Mouse (Mus musculus) CH12.LX (cell line): ENCODE data around the gene 1810049J17Rik. TPM values are rescaled to one million over a fixed set of nuclear protein-coding genes. Genes with fewer than 3 reads are reported as not detected.
"Not testable (repeated sequence)": the region's sequence is repeated elsewhere in the genome, so short reads cannot be mapped to it uniquely, and the experiment has no call there.

ENCODE experiments used
- DNase-seq: peaks from one replicate; pipeline ENCODE4 v3.0.0-alpha.2; 2013; ENCODE audit errors: extremely low read depth
- H3K27ac ChIP-seq: 2 replicates; pipeline ENCODE4 v1.5.1; 2012; ENCODE audit warnings: low read depth, mild to moderate bottlenecking, control low read depth, moderate library complexity; ENCODE audit not compliant: insufficient read depth
- H3K27me3 ChIP-seq: replicated peaks from 2 replicates; pipeline ENCODE3; 2012; ENCODE audit warnings: inconsistent platforms
- H3K36me3 ChIP-seq, 2 experiments: replicated peaks in 1 of 2; 2 replicates each; pipeline versions ENCODE3 to v1.6.1; 2012; ENCODE audit warnings: inconsistent platforms in 1 of 2, low read length in 1 of 2, mild to moderate bottlenecking in 1 of 2, mixed read lengths in 1 of 2, moderate library complexity in 1 of 2; ENCODE audit not compliant: control insufficient read depth in 1 of 2, insufficient read depth in 1 of 2
- H3K4me1 ChIP-seq, 2 experiments: 2 replicates each; pipeline ENCODE4 v1.6.1; 2012; ENCODE audit warnings: inconsistent platforms in 1 of 2, moderate library complexity in 1 of 2; ENCODE audit not compliant: insufficient read depth in 2 of 2, control insufficient read depth in 1 of 2
- H3K4me2 ChIP-seq: 2 replicates; pipeline ENCODE4 v1.6.1; 2012; ENCODE audit warnings: low read depth, mild to moderate bottlenecking, control low read depth; ENCODE audit not compliant: poor library complexity, insufficient read depth, severe bottlenecking
- H3K4me3 ChIP-seq, 3 experiments: fragments of 150-350 bp in 1 of 3; sonication (generic) in 1 of 3; replicated peaks in 1 of 3; 2 replicates each; pipeline versions ENCODE3 to v1.5.1; 2011 to 2012; ENCODE audit warnings: low read depth in 2 of 3, low read length in 2 of 3, mild to moderate bottlenecking in 2 of 3, moderate library complexity in 2 of 3, control low read depth in 1 of 3, improper control_type of control experiment in 1 of 3, inconsistent platforms in 1 of 3, mixed read lengths in 1 of 3; ENCODE audit not compliant: poor library complexity in 1 of 3
- H3K79me2 ChIP-seq: replicated peaks from 2 replicates; pipeline ENCODE4 v1.6.1; 2012; ENCODE audit warnings: mild to moderate bottlenecking, moderate library complexity; ENCODE audit not compliant: control insufficient read depth, poor library complexity, insufficient read depth, severe bottlenecking; ENCODE audit errors: extremely low read depth
- H3K9ac ChIP-seq: 2 replicates; pipeline ENCODE4 v1.6.1; 2012; ENCODE audit warnings: low read depth, mild to moderate bottlenecking, control low read depth, moderate library complexity; ENCODE audit not compliant: insufficient read depth
- H3K9me3 ChIP-seq: replicated peaks from 2 replicates; pipeline ENCODE3; 2012; ENCODE audit warnings: low read length, inconsistent platforms, mixed read lengths
- BHLHE40 ChIP-seq: IDR thresholded peaks from 2 replicates; pipeline ENCODE4 v1.6.1; 2011; ENCODE audit warnings: mild to moderate bottlenecking, low read depth, low read length, improper control_type of control experiment
- CHD1 ChIP-seq: IDR thresholded peaks from 2 replicates; pipeline ENCODE4 v1.6.1; 2012; ENCODE audit warnings: low read depth, low read length, improper control_type of control experiment, inconsistent platforms
- CTCF ChIP-seq, 2 experiments: IDR thresholded peaks in 1 of 2; conservative IDR thresholded peaks in 1 of 2; 2 replicates each; pipeline ENCODE4 v1.5.1; 2011 to 2012; ENCODE audit warnings: low read depth in 2 of 2, low read length in 2 of 2, improper control_type of control experiment in 1 of 2, inconsistent platforms in 1 of 2, mild to moderate bottlenecking in 1 of 2, moderate library complexity in 1 of 2
- ELF1 ChIP-seq: IDR thresholded peaks from 2 replicates; pipeline ENCODE4 v1.6.1; 2014; ENCODE audit warnings: low read depth, mild to moderate bottlenecking, inconsistent platforms, low read length, improper control_type of control experiment
- EP300 ChIP-seq: IDR thresholded peaks from 2 replicates; pipeline ENCODE4 v1.6.1; 2011; ENCODE audit warnings: low read length, improper control_type of control experiment
- IRF4 ChIP-seq: IDR thresholded peaks from 2 replicates; pipeline ENCODE4 v1.6.1; 2014; ENCODE audit warnings: low read depth, mild to moderate bottlenecking, inconsistent platforms, low read length, improper control_type of control experiment
- KAT2A ChIP-seq: IDR thresholded peaks from 2 replicates; pipeline ENCODE4 v1.6.1; 2012; ENCODE audit warnings: low read length, improper control_type of control experiment, inconsistent platforms; ENCODE audit not compliant: insufficient replicate concordance
- MAX ChIP-seq: IDR thresholded peaks from 2 replicates; pipeline ENCODE4 v1.6.1; 2011; ENCODE audit warnings: low read length, improper control_type of control experiment
- MXI1 ChIP-seq: IDR thresholded peaks from 2 replicates; pipeline ENCODE4 v1.6.1; 2011; ENCODE audit warnings: mild to moderate bottlenecking, low read depth, low read length, improper control_type of control experiment
- NELFE ChIP-seq: IDR thresholded peaks from 2 replicates; pipeline ENCODE4 v1.6.1; 2011; ENCODE audit warnings: low read depth, low read length, improper control_type of control experiment
- PAX5 ChIP-seq: IDR thresholded peaks from 2 replicates; pipeline ENCODE4 v1.6.1; 2012; ENCODE audit warnings: low read length, inconsistent platforms, mixed read lengths
- POLR2A ChIP-seq: IDR thresholded peaks from 2 replicates; pipeline ENCODE4 v1.6.1; 2011; ENCODE audit warnings: low read depth, mild to moderate bottlenecking, improper control_type of control experiment, low read length
- POLR2AphosphoS2 ChIP-seq: IDR thresholded peaks from 2 replicates; pipeline ENCODE4 v1.6.1; 2011; ENCODE audit warnings: low read depth, low read length, improper control_type of control experiment
- RCOR1 ChIP-seq: conservative IDR thresholded peaks from 2 replicates; pipeline ENCODE4 v1.6.1; 2012; ENCODE audit warnings: low read depth, mild to moderate bottlenecking, inconsistent platforms, low read length, improper control_type of control experiment
- SMC3 ChIP-seq: IDR thresholded peaks from 2 replicates; pipeline ENCODE4 v1.6.1; 2011; ENCODE audit warnings: low read depth, low read length, improper control_type of control experiment
- TCF12 ChIP-seq: IDR thresholded peaks from 2 replicates; pipeline ENCODE4 v1.6.1; 2014; ENCODE audit warnings: low read depth, mild to moderate bottlenecking, inconsistent platforms, low read length, improper control_type of control experiment
- UBTF ChIP-seq: IDR thresholded peaks from 2 replicates; pipeline ENCODE4 v1.6.1; 2012; ENCODE audit warnings: low read depth, mild to moderate bottlenecking, inconsistent platforms, low read length, improper control_type of control experiment, moderate library complexity
- USF2 ChIP-seq: conservative IDR thresholded peaks from 2 replicates; pipeline ENCODE4 v1.6.1; 2011; ENCODE audit warnings: low read depth, low read length, improper control_type of control experiment
- ZC3H11A ChIP-seq: IDR thresholded peaks from 2 replicates; pipeline ENCODE4 v1.6.1; 2012; ENCODE audit warnings: low read depth, mild to moderate bottlenecking, inconsistent platforms, low read length, improper control_type of control experiment
- ZKSCAN1 ChIP-seq: IDR thresholded peaks from 2 replicates; pipeline ENCODE4 v1.6.1; 2012; ENCODE audit warnings: low read depth, inconsistent platforms, low read length, improper control_type of control experiment, borderline replicate concordance
- ZMIZ1 ChIP-seq: IDR thresholded peaks from 2 replicates; pipeline ENCODE4 v1.6.1; 2012; ENCODE audit warnings: low read depth, mild to moderate bottlenecking, inconsistent platforms, low read length, improper control_type of control experiment
- ZNF384 ChIP-seq: IDR thresholded peaks from 2 replicates; pipeline ENCODE4 v1.6.1; 2012; ENCODE audit warnings: low read depth, low read length, improper control_type of control experiment, inconsistent platforms
- dilution Hi-C: fragments of 300-500 bp; cut with MboI; formaldehyde crosslinking; loops from 2 replicates; pipeline ENCODE4 v1.14.3; 2020; ENCODE audit warnings: low sequenced_read_pairs; ENCODE audit not compliant: extremely low pct_unique_long_range_greater_than_20kb, extremely low pct_ligation_motif_present
- in situ Hi-C: fragments of 300-500 bp; cut with MboI; formaldehyde crosslinking; loops from 3 replicates; pipeline ENCODE4 v1.14.3; 2019; ENCODE audit warnings: low sequenced_read_pairs, low pct_ligation_motif_present, low pct_unique_long_range_greater_than_20kb, mixed read lengths
- polyA plus RNA-seq: library from polyadenylated mRNA; unstranded; fragments of >175 nt; gene quantifications from 2 replicates; pipeline ENCODE4 v1.2.1, GENCODE M21; 2012; ENCODE audit warnings: low read depth; ENCODE audit not compliant: insufficient read length
- total RNA-seq, 2 experiments: library from RNA; depleted of rRNA; stranded (reverse); fragments of 300-350 nt in 1 of 2; fragments of >200 nt in 1 of 2; gene quantifications; 2 replicates each; pipeline ENCODE4 v1.2.3; 2012 to 2014

1810049J17Rik gene
- total and polyA plus RNA-seq, 3 experiments = 17.6 TPM; not detected in 2

DNA sequence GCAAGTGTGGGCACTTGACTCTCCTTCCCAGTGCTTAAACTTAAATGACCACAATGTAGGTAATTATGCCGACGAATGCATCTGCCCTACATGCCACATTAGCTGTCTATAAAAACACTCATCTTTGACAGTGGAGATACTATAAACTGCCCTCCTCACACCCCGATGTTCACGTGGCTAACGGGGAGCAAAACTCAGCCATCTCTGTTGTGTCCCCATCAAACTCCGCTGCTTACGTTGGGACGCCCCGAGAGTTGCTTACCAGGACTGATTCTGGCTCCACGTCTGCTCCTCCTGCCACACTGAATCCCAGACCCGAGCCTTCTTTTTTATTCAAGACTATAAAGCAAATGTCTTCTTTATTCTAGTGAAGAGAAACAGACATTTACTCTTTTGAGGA, 46.7 kb upstream of the 1810049J17Rik start:
- dilution Hi-C loops (no loop called here), in situ Hi-C loops (loop anchor here (10.0 kb wide), 1 partner anchor 174 kb away; no protein-coding TSS in a partner anchor)
- Histone ChIP-seq H3K4me1 (peaks cover 3 to 9% of the 10 kb centered on the region in 2 experiments), H3K9me3 (no peaks in the 10 kb centered on the region), H3K27ac (no peak overlapping the region), H3K9ac (no peak overlapping the region), H3K4me2 (no peak overlapping the region), H3K27me3 (no peaks in the 10 kb centered on the region), H3K79me2 (no peaks in the 10 kb centered on the region), H3K4me3 (no peak overlapping the region), H3K36me3 (no peaks in the 10 kb centered on the region)
- no peak for DNase-seq
- TF ChIP-seq ZNF384 (no peak), ZC3H11A (no peak), NELFE (no peak), USF2 (no peak), EP300 (no peak)

- no peak overlapping the region for H3K4me3 ChIP-seq
- no peak for DNase-seq
- no peaks in the 10 kb centered on the region for H3K27me3 ChIP-seq
- TF ChIP-seq ZMIZ1 = no peak
- no peak for TF ChIP-seq KAT2A
- no peak for TF ChIP-seq ZC3H11A
- TF ChIP-seq TCF12 = no peak
- TF ChIP-seq UBTF = no peak
- TF ChIP-seq RCOR1 = no peak
- no peak for TF ChIP-seq SMC3
- no peak for TF ChIP-seq CHD1
- TF ChIP-seq ZKSCAN1 = no peak
- TF ChIP-seq MXI1 = no peak
- TF ChIP-seq POLR2AphosphoS2 = no peak
- no peak for TF ChIP-seq MAX
- no peak for TF ChIP-seq ELF1
- no peak for TF ChIP-seq POLR2A
- no peak for TF ChIP-seq ZNF384
- no peak for TF ChIP-seq BHLHE40
- no peak for TF ChIP-seq CTCF (conservative IDR thresholded peaks at IDR 0.05 in 1 of 2, IDR thresholded peaks at IDR 0.05 in 1 of 2; ENCODE audit: low read depth in 2 of 2, low read length in 2 of 2)
- no peak for TF ChIP-seq PAX5
- no peak for TF ChIP-seq USF2
- no peak for TF ChIP-seq IRF4
- TF ChIP-seq, all 38 proteins: peak for 0
- Histone ChIP-seq H3K4me2 (no peak overlapping the region), H3K9me3 (no peaks in the 10 kb centered on the region), H3K36me3 (peaks cover 0 to under 1% of the 10 kb centered on the region in 2 experiments), H3K9ac (no peak overlapping the region), H3K4me1 (peaks cover 3 to 9% of the 10 kb centered on the region in 2 experiments), H3K79me2 (no peaks in the 10 kb centered on the region), H3K27ac (no peak overlapping the region)
- dilution Hi-C loops (no loop called here), in situ Hi-C loops (loop anchor here (10.0 kb wide), 1 partner anchor 173 kb away; no protein-coding TSS in a partner anchor)
Observed at GRCm38 (mm10) chr15:12367306-12368080, 45.8 kb upstream of the 1810049J17Rik start.

DNA sequence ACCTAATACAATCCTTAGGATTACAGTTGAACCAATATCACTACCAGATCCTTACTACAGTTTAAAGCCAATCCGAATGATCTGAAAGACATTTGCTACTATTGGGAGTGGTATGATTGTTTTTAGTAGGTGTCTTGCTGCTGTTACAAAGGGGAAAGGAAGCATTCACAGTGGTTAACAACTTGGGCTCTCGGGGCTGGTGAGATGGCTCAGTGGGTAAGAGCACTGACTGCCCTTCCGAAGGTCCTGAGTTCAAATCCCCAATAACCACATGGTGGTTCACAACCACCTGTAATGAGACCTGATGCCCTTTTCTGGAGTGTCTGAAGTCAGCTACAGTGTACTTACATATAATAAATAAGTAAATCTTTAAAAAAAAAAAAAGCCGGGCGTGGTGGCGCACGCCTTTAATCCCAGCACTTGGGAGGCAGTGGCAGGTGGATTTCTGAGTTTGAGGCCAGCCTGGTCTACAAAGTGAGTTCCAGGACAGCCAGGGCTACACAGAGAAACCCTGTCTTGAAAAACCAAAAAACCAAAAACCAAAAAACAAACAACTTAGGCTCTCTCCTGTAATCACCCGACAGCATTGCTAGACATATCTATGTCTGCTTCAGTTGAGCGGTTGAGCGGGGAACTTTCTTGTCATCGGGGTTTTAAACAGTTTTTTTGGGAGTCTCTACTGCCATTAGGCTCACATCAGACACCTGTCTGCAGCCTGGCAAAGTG, 45.0 kb upstream of the 1810049J17Rik start:
- H3K27me3 ChIP-seq, dilution Hi-C loops, H3K79me2 ChIP-seq, H3K4me1 ChIP-seq, H3K4me3 ChIP-seq, DNase-seq, H3K27ac ChIP-seq, H3K36me3 ChIP-seq, H3K9me3 ChIP-seq, H3K9ac ChIP-seq, H3K4me2 ChIP-seq: not testable (repeated sequence)
- in situ Hi-C loops = loop anchor here (10.0 kb wide), 1 partner anchor 172 kb away; no protein-coding TSS in a partner anchor
